Mouse (Mus musculus) embryo, embryonic 11.5 days (tissue): ENCODE measurements around the gene Pou2f3.

ENCODE experiments used
- DNase-seq: peaks from one replicate; pipeline ENCODE4 v3.0.0-alpha.2; 2012; ENCODE audit warnings: low read depth, low spot score

Pou2f3 gene

GRCm38 (mm10) chr9:43110286-43110980 is 99.7 kb downstream of the Pou2f3 start:
- DNase-seq = no peak

GRCm38 (mm10) chr9:43109125-43109524 is 101.0 kb downstream of the Pou2f3 start:
- DNase-seq = no peak

GRCm38 (mm10) chr9:43108721-43109120 is 101.4 kb downstream of the Pou2f3 start:
- no peak for DNase-seq

- no peak for DNase-seq
These were observed 102.1 kb downstream of the Pou2f3 start for GRCm38 (mm10) chr9:43108081-43108480.

GRCm38 (mm10) chr9:43107555-43107954 is 102.6 kb downstream of the Pou2f3 start:
- no peak for DNase-seq

GRCm38 (mm10) chr9:43107187-43107517 is 103.0 kb downstream of the Pou2f3 start, which contains the start of gene Arhgef12:
Gene Arhgef12 (minus strand): TSS chr9:43107239.
- DNase-seq = no peak

- no peak for DNase-seq
These were observed 103.6 kb downstream of the Pou2f3 start for GRCm38 (mm10) chr9:43106426-43107186.

GRCm38 (mm10) chr9:43105664-43106361 is 104.4 kb downstream of the Pou2f3 start:
- DNase-seq = peak; percentile 85

- no peak for DNase-seq
These were observed 105.1 kb downstream of the Pou2f3 start for GRCm38 (mm10) chr9:43104873-43105663.

- no peak for DNase-seq
These were observed 105.7 kb downstream of the Pou2f3 start for GRCm38 (mm10) chr9:43104526-43104872.

GRCm38 (mm10) chr9:43103675-43104299 is 106.4 kb downstream of the Pou2f3 start:
- no peak for DNase-seq

GRCm38 (mm10) chr9:43102931-43103330 is 107.2 kb downstream of the Pou2f3 start:
- no peak for DNase-seq

- no peak for DNase-seq
These were observed 108.1 kb downstream of the Pou2f3 start for GRCm38 (mm10) chr9:43101936-43102595.

- no peak for DNase-seq
These were observed 111.2 kb downstream of the Pou2f3 start for GRCm38 (mm10) chr9:43098922-43099321.

GRCm38 (mm10) chr9:43097801-43098557 is 112.2 kb downstream of the Pou2f3 start:
- no peak for DNase-seq

- DNase-seq = no peak
These were observed 113.8 kb downstream of the Pou2f3 start for GRCm38 (mm10) chr9:43096337-43096736.

- DNase-seq = no peak
These were observed 115.3 kb downstream of the Pou2f3 start for GRCm38 (mm10) chr9:43094828-43095227.

- DNase-seq = no peak
These were observed 116.4 kb downstream of the Pou2f3 start for GRCm38 (mm10) chr9:43093803-43094202.

GRCm38 (mm10) chr9:43085686-43086285 is 124.4 kb downstream of the Pou2f3 start:
- DNase-seq = no peak
